Mouse (Mus musculus) liver, embryonic 14.5 days (tissue): ENCODE results near the gene Cd9.

ENCODE experiments used
- CTCF ChIP-seq: IDR thresholded peaks from 2 replicates; pipeline ENCODE4 v1.5.1; 2016; ENCODE audit warnings: antibody characterized with exemption, low read depth, control low read depth
- EP300 ChIP-seq: IDR thresholded peaks from 2 replicates; pipeline ENCODE4 v1.6.1; 2016; ENCODE audit warnings: antibody characterized with exemption, low read depth

DNA sequence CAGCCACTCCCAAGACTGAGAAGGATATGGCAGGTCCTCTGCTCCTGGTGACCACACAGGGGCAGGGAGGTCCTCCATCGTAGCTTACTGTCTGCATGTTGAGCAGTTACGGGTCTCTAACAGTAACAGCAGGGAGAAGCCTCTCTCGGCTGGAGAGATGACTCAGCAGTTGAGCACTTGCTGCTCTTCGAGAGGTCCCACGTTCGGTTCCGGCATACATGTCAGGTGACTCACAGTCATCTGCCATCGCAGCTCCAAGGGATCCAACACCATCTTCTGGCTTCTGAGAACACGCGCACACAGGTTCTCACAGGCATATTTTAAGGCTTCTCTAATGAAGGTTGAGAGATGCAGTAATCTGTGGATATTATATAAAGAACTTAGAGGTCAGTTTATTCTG is 45.6 kb upstream of the Cd9 start:
- TF ChIP-seq CTCF (no peak), EP300 (no peak)
